Mouse (Mus musculus) CH12.LX (cell line): ENCODE results near the gene Slc6a5. TPM values are rescaled to one million over a fixed set of nuclear protein-coding genes. Genes with fewer than 3 reads are reported as not detected.

Experiments
- DNase-seq: peaks from one replicate; pipeline ENCODE4 v3.0.0-alpha.2; 2013; ENCODE audit errors: extremely low read depth
- H3K27ac ChIP-seq: 2 replicates; pipeline ENCODE4 v1.5.1; 2012; ENCODE audit warnings: low read depth, mild to moderate bottlenecking, control low read depth, moderate library complexity; ENCODE audit not compliant: insufficient read depth
- H3K27me3 ChIP-seq: replicated peaks from 2 replicates; pipeline ENCODE3; 2012; ENCODE audit warnings: inconsistent platforms
- H3K36me3 ChIP-seq, 2 experiments: replicated peaks in 1 of 2; 2 replicates each; pipeline versions ENCODE3 to v1.6.1; 2012; ENCODE audit warnings: inconsistent platforms in 1 of 2, low read length in 1 of 2, mild to moderate bottlenecking in 1 of 2, mixed read lengths in 1 of 2, moderate library complexity in 1 of 2; ENCODE audit not compliant: control insufficient read depth in 1 of 2, insufficient read depth in 1 of 2
- H3K4me1 ChIP-seq, 2 experiments: 2 replicates each; pipeline ENCODE4 v1.6.1; 2012; ENCODE audit warnings: inconsistent platforms in 1 of 2, moderate library complexity in 1 of 2; ENCODE audit not compliant: insufficient read depth in 2 of 2, control insufficient read depth in 1 of 2
- H3K4me2 ChIP-seq: 2 replicates; pipeline ENCODE4 v1.6.1; 2012; ENCODE audit warnings: low read depth, mild to moderate bottlenecking, control low read depth; ENCODE audit not compliant: poor library complexity, insufficient read depth, severe bottlenecking
- H3K4me3 ChIP-seq, 3 experiments: fragments of 150-350 bp in 1 of 3; sonication (generic) in 1 of 3; replicated peaks in 1 of 3; 2 replicates each; pipeline versions ENCODE3 to v1.5.1; 2011 to 2012; ENCODE audit warnings: low read depth in 2 of 3, low read length in 2 of 3, mild to moderate bottlenecking in 2 of 3, moderate library complexity in 2 of 3, control low read depth in 1 of 3, improper control_type of control experiment in 1 of 3, inconsistent platforms in 1 of 3, mixed read lengths in 1 of 3; ENCODE audit not compliant: poor library complexity in 1 of 3
- H3K79me2 ChIP-seq: replicated peaks from 2 replicates; pipeline ENCODE4 v1.6.1; 2012; ENCODE audit warnings: mild to moderate bottlenecking, moderate library complexity; ENCODE audit not compliant: control insufficient read depth, poor library complexity, insufficient read depth, severe bottlenecking; ENCODE audit errors: extremely low read depth
- H3K9ac ChIP-seq: 2 replicates; pipeline ENCODE4 v1.6.1; 2012; ENCODE audit warnings: low read depth, mild to moderate bottlenecking, control low read depth, moderate library complexity; ENCODE audit not compliant: insufficient read depth
- H3K9me3 ChIP-seq: replicated peaks from 2 replicates; pipeline ENCODE3; 2012; ENCODE audit warnings: low read length, inconsistent platforms, mixed read lengths
- BHLHE40 ChIP-seq: IDR thresholded peaks from 2 replicates; pipeline ENCODE4 v1.6.1; 2011; ENCODE audit warnings: mild to moderate bottlenecking, low read depth, low read length, improper control_type of control experiment
- E2F4 ChIP-seq: IDR thresholded peaks from 2 replicates; pipeline ENCODE4 v1.6.1; 2011; ENCODE audit warnings: low read depth, low read length, improper control_type of control experiment; ENCODE audit not compliant: insufficient replicate concordance
- ETS1 ChIP-seq: conservative IDR thresholded peaks from 2 replicates; pipeline ENCODE4 v1.6.1; 2012; ENCODE audit warnings: low read depth, mild to moderate bottlenecking, inconsistent platforms, low read length, improper control_type of control experiment, moderate library complexity
- GABPA ChIP-seq: IDR thresholded peaks from 2 replicates; pipeline ENCODE4 v1.6.1; 2012; ENCODE audit warnings: low read depth, low read length, improper control_type of control experiment, inconsistent platforms; ENCODE audit not compliant: insufficient replicate concordance
- IRF4 ChIP-seq: IDR thresholded peaks from 2 replicates; pipeline ENCODE4 v1.6.1; 2014; ENCODE audit warnings: low read depth, mild to moderate bottlenecking, inconsistent platforms, low read length, improper control_type of control experiment
- JUN ChIP-seq: IDR thresholded peaks from 2 replicates; pipeline ENCODE4 v1.6.1; 2011; ENCODE audit warnings: low read depth, mild to moderate bottlenecking, low read length, improper control_type of control experiment, moderate library complexity; ENCODE audit not compliant: insufficient read depth
- JUND ChIP-seq: conservative IDR thresholded peaks from 2 replicates; pipeline ENCODE4 v1.6.1; 2011; ENCODE audit warnings: low read depth, low read length, improper control_type of control experiment
- MAFK ChIP-seq: IDR thresholded peaks from 2 replicates; pipeline ENCODE4 v1.6.1; 2011; ENCODE audit warnings: low read length, improper control_type of control experiment; ENCODE audit not compliant: insufficient replicate concordance
- MXI1 ChIP-seq: IDR thresholded peaks from 2 replicates; pipeline ENCODE4 v1.6.1; 2011; ENCODE audit warnings: mild to moderate bottlenecking, low read depth, low read length, improper control_type of control experiment
- MYC ChIP-seq: IDR thresholded peaks from 2 replicates; pipeline ENCODE4 v1.6.1; 2011; ENCODE audit warnings: low read depth, mild to moderate bottlenecking, improper control_type of control experiment, low read length
- NELFE ChIP-seq: IDR thresholded peaks from 2 replicates; pipeline ENCODE4 v1.6.1; 2011; ENCODE audit warnings: low read depth, low read length, improper control_type of control experiment
- POLR2A ChIP-seq: IDR thresholded peaks from 2 replicates; pipeline ENCODE4 v1.6.1; 2011; ENCODE audit warnings: low read depth, mild to moderate bottlenecking, improper control_type of control experiment, low read length
- POLR2AphosphoS2 ChIP-seq: IDR thresholded peaks from 2 replicates; pipeline ENCODE4 v1.6.1; 2011; ENCODE audit warnings: low read depth, low read length, improper control_type of control experiment
- RCOR1 ChIP-seq: conservative IDR thresholded peaks from 2 replicates; pipeline ENCODE4 v1.6.1; 2012; ENCODE audit warnings: low read depth, mild to moderate bottlenecking, inconsistent platforms, low read length, improper control_type of control experiment
- SIN3A ChIP-seq: IDR thresholded peaks from 2 replicates; pipeline ENCODE4 v1.6.1; 2012; ENCODE audit warnings: low read length, improper control_type of control experiment, inconsistent platforms
- UBTF ChIP-seq: IDR thresholded peaks from 2 replicates; pipeline ENCODE4 v1.6.1; 2012; ENCODE audit warnings: low read depth, mild to moderate bottlenecking, inconsistent platforms, low read length, improper control_type of control experiment, moderate library complexity
- USF1 ChIP-seq: IDR thresholded peaks from 2 replicates; pipeline ENCODE4 v1.6.1; 2014; ENCODE audit warnings: low read depth, mild to moderate bottlenecking, inconsistent platforms, low read length, improper control_type of control experiment
- USF2 ChIP-seq: conservative IDR thresholded peaks from 2 replicates; pipeline ENCODE4 v1.6.1; 2011; ENCODE audit warnings: low read depth, low read length, improper control_type of control experiment
- ZMIZ1 ChIP-seq: IDR thresholded peaks from 2 replicates; pipeline ENCODE4 v1.6.1; 2012; ENCODE audit warnings: low read depth, mild to moderate bottlenecking, inconsistent platforms, low read length, improper control_type of control experiment
- ZNF384 ChIP-seq: IDR thresholded peaks from 2 replicates; pipeline ENCODE4 v1.6.1; 2012; ENCODE audit warnings: low read depth, low read length, improper control_type of control experiment, inconsistent platforms
- dilution Hi-C: fragments of 300-500 bp; cut with MboI; formaldehyde crosslinking; loops from 2 replicates; pipeline ENCODE4 v1.14.3; 2020; ENCODE audit warnings: low sequenced_read_pairs; ENCODE audit not compliant: extremely low pct_unique_long_range_greater_than_20kb, extremely low pct_ligation_motif_present
- in situ Hi-C: fragments of 300-500 bp; cut with MboI; formaldehyde crosslinking; loops from 3 replicates; pipeline ENCODE4 v1.14.3; 2019; ENCODE audit warnings: low sequenced_read_pairs, low pct_ligation_motif_present, low pct_unique_long_range_greater_than_20kb, mixed read lengths
- polyA plus RNA-seq: library from polyadenylated mRNA; unstranded; fragments of >175 nt; gene quantifications from 2 replicates; pipeline ENCODE4 v1.2.1, GENCODE M21; 2012; ENCODE audit warnings: low read depth; ENCODE audit not compliant: insufficient read length
- total RNA-seq, 2 experiments: library from RNA; depleted of rRNA; stranded (reverse); fragments of 300-350 nt in 1 of 2; fragments of >200 nt in 1 of 2; gene quantifications; 2 replicates each; pipeline ENCODE4 v1.2.3; 2012 to 2014

The Slc6a5 gene
- total and polyA plus RNA-seq, 3 experiments = not detected

GRCm38 (mm10) chr7:49869656-49870055 lies 40.3 kb upstream of the Slc6a5 start (continued):
- TF ChIP-seq IRF4 (no peak), POLR2AphosphoS2 (no peak), BHLHE40 (peak; percentile 66), RCOR1 (no peak)
- TF ChIP-seq, all 38 proteins: peak for 5

- no peaks in the 10 kb centered on the region for H3K9me3 ChIP-seq
- H3K79me2 ChIP-seq = no peaks in the 10 kb centered on the region
- no peaks in the 10 kb centered on the region for H3K36me3 ChIP-seq
- no peak overlapping the region for H3K9ac ChIP-seq
- no peak overlapping the region for H3K4me2 ChIP-seq
- H3K27ac ChIP-seq = no peak overlapping the region
- no peak for TF ChIP-seq SIN3A
- no peak for TF ChIP-seq NELFE
- no peak for TF ChIP-seq ZMIZ1
- H3K4me1 ChIP-seq = peaks cover 15 to 38% of the 10 kb centered on the region in 2 experiments
- in situ Hi-C loops = no loop called here
- DNase-seq = no peak
- H3K4me3 ChIP-seq = no peak overlapping the region
- no peaks in the 10 kb centered on the region for H3K27me3 ChIP-seq
- dilution Hi-C loops = no loop called here
These were observed 39.7 kb upstream of the Slc6a5 start for GRCm38 (mm10) chr7:49870276-49870675.

GRCm38 (mm10) chr7:49877307-49877706 lies 32.6 kb upstream of the Slc6a5 start:
- H3K4me2 ChIP-seq = no peak overlapping the region
- H3K36me3 ChIP-seq = no peaks in the 10 kb centered on the region
- H3K27ac ChIP-seq = no peak overlapping the region
- peak overlapping the region; percentile 32 to 50 (median 43) for H3K4me3 ChIP-seq
- no peaks in the 10 kb centered on the region for H3K9me3 ChIP-seq
- H3K4me1 ChIP-seq = peaks cover 0 to under 1% of the 10 kb centered on the region in 2 experiments; a peak in 1 of 4 replicates
- in situ Hi-C loops = no loop called here
- H3K79me2 ChIP-seq = no peaks in the 10 kb centered on the region
- peak; percentile 56 for DNase-seq
- 0 out of 2 replicates have a peak overlapping the region, but pooled peaks have one; percentile 55 for H3K9ac ChIP-seq
- dilution Hi-C loops = no loop called here
- no peaks in the 10 kb centered on the region for H3K27me3 ChIP-seq
- 0 out of 2 replicates have a peak, but pooled peaks have one; percentile 26 for TF ChIP-seq MXI1
- TF ChIP-seq POLR2A = peak; percentile 53; the same call in 1 of the 2 replicates
- no peak for TF ChIP-seq E2F4
- TF ChIP-seq MYC = 0 out of 2 replicates have a peak, but pooled peaks have one; percentile 24
- no peak for TF ChIP-seq MAFK

- Histone ChIP-seq H3K27me3 (no peaks in the 10 kb centered on the region), H3K79me2 (no peaks in the 10 kb centered on the region), H3K4me1 (0 out of 4 replicates have a peak, but pooled peaks cover 0 to 3% of the 10 kb centered on the region in 2 experiments), H3K27ac (no peak overlapping the region), H3K9ac (no peak overlapping the region), H3K4me2 (no peak overlapping the region), H3K4me3 (no peak overlapping the region), H3K36me3 (no peaks in the 10 kb centered on the region), H3K9me3 (no peaks in the 10 kb centered on the region)
- TF ChIP-seq JUN (no peak), USF1 (no peak), IRF4 (no peak), UBTF (no peak), USF2 (no peak), POLR2A (no peak), ZMIZ1 (no peak), GABPA (no peak), ETS1 (no peak), ZNF384 (no peak), SIN3A (no peak), JUND (no peak)
- dilution Hi-C loops = no loop called here
- in situ Hi-C loops = no loop called here
- DNase-seq = no peak
These were observed 30.9 kb upstream of the Slc6a5 start for GRCm38 (mm10) chr7:49879051-49879450.
